Mouse (Mus musculus): ENCODE data around the gene Bmp2k.

Bmp2k gene

DNA sequence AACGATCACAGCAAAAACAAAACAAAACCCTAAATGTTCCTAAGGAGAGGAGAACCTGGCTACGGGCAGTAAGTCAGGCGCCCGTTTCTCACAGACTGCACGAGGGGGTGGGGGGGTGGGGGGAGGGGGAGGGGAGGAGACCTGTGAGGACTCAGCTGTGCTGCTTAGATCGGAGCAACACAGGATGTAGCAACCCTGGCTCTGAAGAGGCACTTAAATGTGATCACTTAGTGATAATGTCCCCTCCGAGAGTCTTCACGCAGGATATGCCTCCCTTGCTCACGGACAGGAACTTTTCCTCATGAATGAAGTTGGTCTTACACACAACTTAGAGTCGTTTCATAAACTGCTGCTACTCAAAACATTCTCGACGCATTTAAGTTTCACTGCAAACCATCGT, 97.8 kb downstream of the Bmp2k start:
- no peak for DNase-seq (ENCODE audit: low read depth, low spot score)

DNA sequence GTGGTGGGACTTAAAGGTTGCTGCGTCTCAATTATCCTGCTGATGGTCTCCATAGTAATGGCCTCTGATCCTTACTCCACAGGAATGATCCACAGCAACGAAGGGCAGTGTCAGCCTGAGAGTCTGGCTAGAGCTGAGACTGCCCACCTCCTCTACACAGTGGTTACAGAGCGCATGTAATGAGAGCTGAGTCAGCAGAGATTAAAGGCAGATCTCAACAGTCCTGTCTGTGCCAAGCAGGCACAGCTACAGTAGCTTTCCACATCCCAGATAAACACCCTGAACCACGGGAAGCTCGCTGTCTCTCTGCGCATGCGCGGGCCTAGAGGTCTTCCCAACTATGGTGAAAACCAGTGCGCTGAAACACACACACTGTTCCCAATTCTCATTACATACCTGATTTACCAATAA, 100.1 kb downstream of the Bmp2k start:
- DNase-seq (ENCODE audit: low read depth, low spot score), result no peak

DNA sequence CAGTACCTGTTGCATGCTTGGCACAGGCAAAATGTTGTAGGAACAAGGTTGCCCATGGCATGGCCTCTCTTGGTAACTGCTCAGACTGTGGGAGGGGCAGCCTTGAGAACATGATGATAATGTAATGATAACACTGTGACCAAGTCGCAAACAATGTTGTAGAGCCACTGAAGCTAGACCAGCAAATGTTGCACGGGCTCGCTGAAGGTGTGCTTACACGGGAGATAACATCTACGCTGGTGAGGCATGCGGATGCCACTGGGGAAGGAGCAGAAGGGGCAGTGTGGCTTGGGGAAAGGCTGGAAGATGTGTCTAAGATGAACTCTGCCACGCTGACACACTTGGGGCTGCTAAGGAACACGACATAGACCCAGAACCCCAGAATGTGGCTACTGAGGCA, 102.5 kb downstream of the Bmp2k start:
- no peak for DNase-seq (ENCODE audit: low read depth, low spot score)

DNA sequence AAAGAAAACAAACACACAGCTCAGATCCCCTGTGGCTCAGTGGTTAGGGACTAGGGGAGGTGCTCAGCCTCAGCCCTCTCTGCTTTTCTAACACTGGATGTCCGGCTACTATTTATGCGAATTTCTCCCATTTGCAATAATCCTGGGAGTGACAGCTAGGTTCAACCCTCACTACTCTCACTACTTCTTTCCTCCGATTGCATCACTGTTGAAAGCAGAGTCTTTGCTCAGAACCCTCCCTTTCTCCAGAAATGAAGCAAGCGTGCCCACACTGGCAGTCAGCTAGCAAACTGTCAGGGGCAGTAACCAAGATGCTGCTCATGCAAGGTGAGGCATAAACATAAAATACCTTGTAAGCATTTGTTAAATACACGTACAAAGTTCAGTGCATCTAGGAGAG, 110.8 kb downstream of the Bmp2k start:
- no peak for DNase-seq (ENCODE audit: low read depth, low spot score)

DNA sequence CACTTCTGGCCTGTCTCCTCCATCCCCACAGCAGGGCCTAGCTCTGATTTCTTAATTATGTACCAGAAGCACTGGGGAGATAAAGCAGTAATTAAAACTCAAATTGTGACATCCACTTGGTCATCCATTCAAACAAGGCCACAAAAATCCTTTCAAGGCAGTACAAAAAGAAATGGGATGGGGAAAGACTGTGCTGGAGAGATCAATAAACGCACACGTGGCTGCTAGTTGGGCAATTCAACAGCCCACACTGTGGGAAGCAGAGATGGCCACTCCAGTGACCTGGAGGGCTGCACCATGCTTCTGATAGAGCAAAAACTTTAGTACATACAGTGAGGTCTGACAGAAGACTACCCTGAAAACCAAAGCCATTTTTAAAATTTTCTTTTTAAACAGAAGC, 112.6 kb downstream of the Bmp2k start:
- DNase-seq (ENCODE audit: low read depth, low spot score), result no peak

DNA sequence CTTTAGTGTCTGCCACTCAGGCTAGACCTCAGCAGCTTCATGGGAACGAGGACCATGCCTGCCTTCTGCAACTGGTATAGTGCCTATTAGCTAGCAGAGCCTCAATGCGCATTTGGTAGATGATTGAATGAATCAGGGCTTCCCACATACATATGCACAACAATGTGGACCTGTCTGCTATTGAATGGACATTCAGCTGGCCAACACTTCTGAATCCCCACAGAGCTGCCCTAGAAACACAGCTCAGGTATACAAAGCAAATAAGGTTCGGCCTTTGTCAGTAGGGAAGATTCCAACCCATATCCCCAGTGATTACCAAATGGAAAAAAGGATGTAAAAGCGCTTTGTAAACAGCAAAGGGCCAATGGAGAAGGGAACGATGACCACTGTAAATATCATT, 113.2 kb downstream of the Bmp2k start:
- no peak for DNase-seq (ENCODE audit: low read depth, low spot score)

DNA sequence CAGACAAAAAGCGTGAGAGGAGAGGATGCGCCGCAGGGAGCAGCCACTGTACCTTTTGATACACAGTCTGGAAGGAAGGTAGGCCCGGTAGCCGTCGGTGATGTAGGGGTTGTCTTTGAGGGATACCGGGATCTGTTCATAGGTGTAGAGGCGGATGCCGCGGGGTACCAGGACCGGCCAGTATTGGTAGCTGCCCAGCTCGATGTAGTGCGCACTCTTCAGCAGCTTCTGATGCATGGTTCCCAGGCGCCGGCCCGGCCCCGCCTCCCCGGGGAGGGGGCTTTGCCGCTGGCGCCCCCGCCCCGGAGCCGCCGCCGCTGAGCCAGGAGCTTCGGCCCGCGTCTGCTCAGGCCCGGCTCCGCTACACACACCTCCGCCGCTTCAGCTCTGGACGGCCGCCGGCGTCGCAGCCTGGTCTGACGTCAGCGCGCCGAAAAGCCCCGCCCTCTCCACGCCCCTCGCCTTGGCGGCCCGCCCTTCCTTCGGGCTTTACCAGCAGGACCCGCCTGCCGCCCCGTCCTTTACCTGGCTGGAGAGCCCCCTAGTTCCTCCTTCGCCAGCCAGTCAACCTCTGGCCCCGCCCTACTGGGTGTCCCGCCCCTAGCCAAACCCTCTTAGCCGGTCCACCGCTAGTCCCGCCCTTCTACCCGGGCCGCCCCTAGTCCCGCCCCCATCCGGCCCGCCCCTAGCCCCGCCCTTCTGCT, 113.9 kb downstream of the Bmp2k start, which contains the start of gene Paqr3:
Gene Paqr3 (minus strand): TSS at position 390 of the 704 bp plus-strand sequence.
- DNase-seq (ENCODE audit: low read depth, low spot score), result peak; percentile 94

DNA sequence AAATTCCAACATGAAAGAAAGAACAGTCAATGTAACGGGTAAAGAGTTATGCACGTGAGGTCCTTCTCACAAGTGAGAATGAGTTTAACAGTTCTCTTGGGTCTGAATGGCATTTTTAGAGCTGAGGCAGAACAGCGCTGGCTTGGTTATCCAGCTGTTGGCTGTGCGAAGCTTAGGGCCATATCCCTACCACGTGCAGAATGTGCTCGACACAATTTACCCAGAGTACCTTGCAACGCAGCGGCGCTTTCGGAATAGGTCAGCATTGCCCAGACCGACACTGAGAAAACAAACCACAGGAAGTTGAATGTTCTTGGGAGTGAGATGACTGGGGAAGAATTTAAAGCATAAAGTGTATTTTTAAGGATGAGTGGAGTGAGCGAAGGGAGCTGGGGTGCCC, 127.5 kb downstream of the Bmp2k start:
- DNase-seq (ENCODE audit: low read depth, low spot score), result no peak

DNA sequence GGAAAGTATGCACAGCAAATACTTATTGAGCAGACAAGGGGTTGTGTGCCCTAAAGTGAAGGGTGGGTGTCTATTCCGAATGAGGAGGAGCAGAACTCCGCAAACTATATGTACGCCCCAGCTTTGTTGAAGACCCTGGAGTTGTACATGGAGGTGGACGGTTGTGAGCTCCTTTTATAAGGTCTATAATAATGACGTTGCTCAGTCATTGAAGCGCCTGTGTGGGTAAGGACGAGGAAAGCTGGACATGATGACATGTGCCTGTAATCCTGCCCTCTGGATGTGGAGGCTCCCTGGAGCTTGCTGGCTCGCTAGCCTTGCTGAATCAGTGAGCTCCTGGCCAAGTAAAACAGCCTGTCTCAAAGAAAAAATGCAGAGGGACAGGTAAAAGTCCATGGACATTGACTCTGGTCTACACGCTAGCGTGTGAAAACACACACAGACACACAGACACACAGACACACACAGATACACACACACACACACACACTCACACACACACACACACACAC, 128.0 kb downstream of the Bmp2k start:
- no peak for DNase-seq (ENCODE audit: low read depth, low spot score)

DNA sequence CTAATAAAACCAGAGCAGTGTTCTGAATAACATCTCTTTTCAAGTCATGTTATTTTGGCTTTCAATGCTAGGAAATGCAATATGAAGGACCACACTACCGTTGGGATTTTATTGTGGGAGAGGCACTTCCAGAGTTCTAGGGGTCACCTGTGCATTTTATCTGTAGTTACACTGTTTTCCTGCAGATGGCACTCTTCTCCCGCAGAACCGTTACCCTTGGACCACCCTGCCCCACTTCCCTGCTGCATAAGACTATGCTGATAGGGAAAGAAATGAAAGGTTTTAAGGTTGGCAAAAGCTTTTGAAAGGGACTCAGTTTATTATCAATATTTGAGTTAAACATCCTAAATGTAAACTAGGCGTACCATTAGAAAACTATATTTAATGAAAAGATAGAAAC, 128.5 kb downstream of the Bmp2k start:
- peak; percentile 73 for DNase-seq (ENCODE audit: low read depth, low spot score)

DNA sequence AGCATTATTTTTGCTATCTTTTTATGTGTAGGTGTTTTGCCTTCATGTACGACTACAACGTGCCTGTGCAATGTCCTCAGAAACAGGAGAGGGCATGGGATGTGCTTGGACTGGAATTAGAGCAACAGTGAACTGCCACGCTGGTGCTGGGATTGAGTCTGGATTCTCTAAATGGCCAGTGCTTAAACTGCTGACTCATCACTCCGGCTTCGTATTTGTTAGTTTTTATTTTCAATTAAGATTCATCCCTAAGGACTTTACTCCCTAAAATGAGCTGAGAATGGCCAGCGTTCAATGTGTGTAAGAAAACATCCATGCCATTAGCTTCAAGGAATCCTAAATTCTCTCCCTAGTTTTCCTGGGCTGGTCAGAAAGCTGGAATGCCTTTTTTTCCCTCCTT, 129.8 kb downstream of the Bmp2k start:
- no peak for DNase-seq (ENCODE audit: low read depth, low spot score)

DNA sequence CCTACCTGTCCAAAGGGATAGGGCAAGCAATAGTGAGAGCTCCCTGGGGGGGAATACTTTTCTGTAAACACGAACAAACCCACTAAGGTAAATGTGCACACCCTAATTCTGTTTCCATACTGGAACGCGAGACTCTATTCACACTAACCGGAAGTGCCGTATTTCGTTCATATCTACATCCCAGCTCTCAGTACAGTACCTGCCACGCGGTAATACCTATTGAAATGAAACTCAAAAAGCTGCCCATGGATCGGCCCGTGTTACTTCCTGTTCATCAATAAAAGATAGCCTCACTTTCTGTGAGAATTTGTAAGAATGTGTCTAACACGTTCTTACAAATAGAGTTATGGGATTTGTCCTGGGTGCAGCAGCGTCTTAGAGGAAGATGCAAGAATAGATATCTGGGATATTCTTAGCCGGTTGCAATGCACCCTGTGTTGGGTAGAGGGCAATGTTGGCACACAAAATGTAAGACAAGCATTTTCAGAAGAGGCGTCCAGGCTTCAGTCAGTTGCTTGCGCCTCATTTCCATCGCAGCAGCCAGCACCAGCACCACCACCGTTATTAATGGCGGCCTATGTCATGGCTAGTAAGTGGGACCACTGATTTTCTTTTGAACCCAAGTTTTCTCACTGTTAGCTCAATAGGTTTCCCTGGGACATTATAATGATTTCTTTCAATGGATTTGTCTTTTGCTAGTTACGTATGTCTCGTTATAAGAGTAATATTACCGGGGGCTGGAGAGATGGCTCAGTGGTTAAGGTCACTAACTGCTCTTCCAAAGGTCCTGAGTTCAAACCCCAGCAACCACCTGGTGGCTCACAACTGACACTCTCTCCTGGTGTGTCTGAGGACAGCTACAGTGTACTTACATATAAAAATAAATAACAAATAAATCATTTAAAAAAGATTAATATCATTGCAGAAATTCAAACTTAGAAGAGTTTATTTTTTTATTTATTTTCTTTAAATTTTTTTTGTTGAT, 131.0 kb downstream of the Bmp2k start:
- peak; percentile 68 for DNase-seq (ENCODE audit: low read depth, low spot score)

DNA sequence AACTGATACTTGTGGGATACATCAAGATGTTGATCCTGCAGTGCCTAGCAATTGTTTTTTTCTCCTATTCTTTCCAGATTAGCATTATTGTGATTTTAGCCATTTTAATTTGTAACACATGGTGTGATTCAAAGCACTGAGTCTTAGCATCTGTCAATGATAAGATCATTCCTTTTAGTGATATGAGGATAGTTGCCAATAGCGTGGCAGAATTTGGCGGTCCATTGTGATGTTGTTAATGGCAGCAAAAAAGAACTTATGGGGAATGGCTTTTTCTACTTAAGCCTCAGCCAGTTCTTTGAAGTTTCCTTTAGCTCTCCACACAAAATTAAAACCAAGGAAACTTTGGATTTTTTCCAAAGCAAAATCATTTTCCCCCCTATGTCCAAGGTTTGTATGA, 132.1 kb downstream of the Bmp2k start:
- no peak for DNase-seq (ENCODE audit: low read depth, low spot score)

DNA sequence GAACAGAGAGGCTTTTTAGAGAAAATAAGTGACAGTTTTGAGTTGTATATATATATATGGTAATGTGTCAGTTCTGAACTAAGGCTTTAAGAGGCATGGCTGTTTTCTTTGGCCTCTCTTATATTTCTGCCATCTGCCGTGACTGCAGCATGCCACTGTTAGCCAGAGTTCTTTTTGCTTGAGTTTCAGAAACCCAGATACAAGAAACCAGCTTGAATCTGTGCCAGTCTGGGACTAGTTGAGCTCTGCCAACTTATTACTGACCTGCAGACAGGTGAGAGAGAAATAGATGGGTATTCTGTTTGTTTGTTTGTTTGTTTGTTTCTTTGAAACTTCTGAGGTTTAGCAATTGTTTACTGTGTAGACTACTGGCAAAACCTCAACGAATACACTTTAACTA, 137.8 kb downstream of the Bmp2k start:
- DNase-seq (ENCODE audit: low read depth, low spot score), result no peak
